Mouse (Mus musculus) hindbrain, postnatal 0 days (tissue): ENCODE data around the gene Oca2. TPM values are rescaled to one million over a fixed set of nuclear protein-coding genes. Genes with fewer than 3 reads are reported as not detected.

Experiments
- ATAC-seq: fragments of 200-750 bp; cut with Nextera tagmentation; 2 replicates; pipeline ENCODE4 v1.8.0; 2017; ENCODE audit warnings: mild to moderate bottlenecking, moderate TSS enrichment, moderate library complexity
- DNase-seq: peaks from one replicate; pipeline ENCODE4 v3.0.0-alpha.2; 2015; ENCODE audit warnings: low spot score
- H3K27ac ChIP-seq: fragments of 300-500 bp; sonication (generic); 2 replicates; pipeline ENCODE4 v1.5.1; 2014; ENCODE audit warnings: mild to moderate bottlenecking
- H3K27me3 ChIP-seq: fragments of 300-500 bp; sonication (generic); 2 replicates; pipeline ENCODE4 v1.6.1; 2014; ENCODE audit warnings: low read length, mixed read lengths; ENCODE audit not compliant: insufficient read depth
- H3K36me3 ChIP-seq: fragments of 300-500 bp; sonication (generic); 2 replicates; pipeline ENCODE4 v1.6.1; 2014; ENCODE audit warnings: low read length, mixed read lengths; ENCODE audit not compliant: insufficient read depth
- H3K4me1 ChIP-seq: fragments of 300-500 bp; sonication (generic); 2 replicates; pipeline ENCODE4 v1.6.1; 2014; ENCODE audit warnings: antibody characterized with exemption, low read length, mixed read lengths; ENCODE audit not compliant: insufficient read depth
- H3K4me2 ChIP-seq: fragments of 300-500 bp; sonication (generic); 2 replicates; pipeline ENCODE4 v1.6.1; 2014; ENCODE audit warnings: low read depth, mild to moderate bottlenecking, low read length, moderate library complexity, mixed read lengths
- H3K4me3 ChIP-seq: fragments of 300-500 bp; sonication (generic); 2 replicates; pipeline ENCODE4 v1.5.1; 2014; ENCODE audit warnings: low read length
- H3K9ac ChIP-seq: fragments of 300-500 bp; sonication (generic); replicated peaks from 2 replicates; pipeline ENCODE4 v1.6.1; 2014; ENCODE audit warnings: mild to moderate bottlenecking, low read length, moderate library complexity, mixed read lengths
- H3K9me3 ChIP-seq: fragments of 300-500 bp; sonication (generic); 2 replicates; pipeline ENCODE4 v1.6.1; 2016; ENCODE audit warnings: low read length, mixed read lengths
- CTCF ChIP-seq: IDR thresholded peaks from 2 replicates; pipeline ENCODE4 v1.5.1; 2016; ENCODE audit warnings: antibody characterized with exemption, control low read depth, low read depth
- WGBS: fragments of 180-500 bp; shearing (Covaris S2); extraction: QIAGEN DNeasy Blood & Tissue Kit; methylation state at CpG from one replicate; pipeline ENCODE4 v1.1.7; 2014; 5-methylcytosine and 5-hydroxymethylcytosine counted together
- polyA plus RNA-seq: library from polyadenylated mRNA; unstranded; fragments of >200 nt; fragmentation: Nextera tagmentation; extraction: Ambion mirVana; gene quantifications from 2 replicates; pipeline ENCODE4 v1.2.1, GENCODE M21; 2015
- total RNA-seq: library from RNA; depleted of rRNA; stranded (reverse); fragments of >200 nt; gene quantifications from 2 replicates; pipeline ENCODE4 v1.2.3, GENCODE M21; 2014

Gene Oca2
- total and polyA plus RNA-seq, 2 experiments from 2014 or later = 1.2 to 1.8 TPM

DNA sequence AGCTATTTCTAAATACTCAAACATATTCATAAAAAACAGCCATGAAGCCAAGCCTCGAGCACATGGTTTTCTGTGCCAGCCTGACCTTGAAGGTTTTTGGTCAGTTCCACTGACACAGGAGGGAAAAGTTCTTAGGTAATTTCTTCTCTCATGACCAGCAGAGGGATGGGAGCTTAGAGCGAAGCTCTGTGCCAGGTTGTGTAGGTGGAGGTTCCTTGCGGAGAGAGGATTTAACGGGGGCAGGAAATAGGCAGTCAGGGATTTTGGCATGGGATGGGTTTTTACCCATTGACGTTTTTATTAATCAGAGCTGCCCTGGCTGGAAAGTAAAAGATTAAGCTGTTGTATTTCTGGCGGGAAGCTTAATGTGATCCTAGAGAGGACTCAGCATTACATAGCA is 18.7 kb upstream of the Oca2 start:
- H3K9me3 ChIP-seq = no peaks in the 10 kb centered on the region
- H3K9ac ChIP-seq = no peak overlapping the region
- ATAC-seq (no peak), DNase-seq (no peak)
- H3K27me3 ChIP-seq = no peaks in the 10 kb centered on the region
- TF ChIP-seq CTCF = no peak
- H3K4me2 ChIP-seq = no peak overlapping the region
- no peaks in the 10 kb centered on the region for H3K4me1 ChIP-seq
- no peak overlapping the region for H3K27ac ChIP-seq
- no peak overlapping the region for H3K4me3 ChIP-seq
- WGBS = 84% methylated on average over 6 of the region's 6 CpGs
- H3K36me3 ChIP-seq = peaks cover 84% of the 10 kb centered on the region

DNA sequence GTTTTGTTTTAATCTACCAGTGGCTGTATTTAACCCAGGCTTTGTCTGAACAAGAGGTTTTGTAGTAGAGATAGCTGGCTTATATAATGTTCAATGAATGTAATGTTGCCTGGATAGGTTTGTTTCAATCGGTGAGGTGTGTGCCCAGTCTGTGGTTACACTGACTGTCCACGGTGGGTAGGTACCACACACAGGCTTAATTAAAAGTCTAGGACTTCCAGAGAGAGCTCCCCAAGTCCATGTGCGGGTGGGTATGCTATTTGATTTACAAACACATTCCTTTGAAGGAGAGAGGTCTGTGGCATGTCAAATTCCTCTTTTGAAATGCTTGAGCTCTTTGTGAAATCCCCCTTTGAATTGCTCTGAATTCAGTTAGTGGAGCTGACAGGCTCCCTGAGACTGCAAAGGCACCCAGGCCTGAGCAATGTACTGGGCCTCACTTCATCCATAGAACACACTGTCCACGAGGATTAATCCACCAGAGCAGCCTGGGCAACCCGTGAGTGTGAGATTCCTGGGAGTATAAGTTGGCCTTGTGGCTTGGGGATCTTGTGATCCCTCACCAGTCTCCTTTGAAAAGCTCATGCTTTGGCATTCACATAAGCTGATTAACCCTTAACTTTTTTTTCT is 3.7 kb upstream of the Oca2 start:
- DNase-seq = no peak
- WGBS = 28% methylated on average over 5 of the region's 5 CpGs
- no peak overlapping the region for H3K9ac ChIP-seq

DNA sequence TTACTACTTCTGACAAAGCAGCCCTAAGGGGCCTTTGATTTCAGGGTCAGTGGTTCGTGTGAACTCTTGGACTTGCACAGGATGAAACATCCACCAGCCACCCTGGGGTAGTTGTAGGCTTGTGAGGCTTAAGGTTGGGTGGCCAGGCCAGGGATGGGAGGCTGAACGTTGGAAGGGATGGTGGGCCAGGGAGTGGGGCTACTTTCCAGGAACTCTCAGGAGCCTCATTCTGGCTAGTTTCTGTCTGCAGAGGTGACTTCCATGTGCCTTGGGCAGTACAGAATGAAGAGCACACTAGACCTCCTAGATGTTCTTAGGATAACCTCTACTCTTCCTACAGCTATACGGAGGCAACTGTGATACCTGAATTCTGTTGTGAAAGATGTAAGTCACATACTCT is 2.9 kb upstream of the Oca2 start:
- H3K4me2 ChIP-seq = no peak overlapping the region
- H3K9ac ChIP-seq = no peak overlapping the region
- H3K9me3 ChIP-seq = no peaks in the 10 kb centered on the region
- ATAC-seq (no peak), DNase-seq (no peak)
- TF ChIP-seq CTCF = no peak
- no peak overlapping the region for H3K27ac ChIP-seq
- H3K36me3 ChIP-seq = 0 out of 2 replicates have a peak, but pooled peaks cover 3% of the 10 kb centered on the region
- H3K4me3 ChIP-seq = no peak overlapping the region
- no peaks in the 10 kb centered on the region for H3K4me1 ChIP-seq
- no peaks in the 10 kb centered on the region for H3K27me3 ChIP-seq
- WGBS = 72% methylated on average over 3 of the region's 3 CpGs

More for the DNA sequence above, 3.7 kb upstream of the Oca2 start:
- H3K9me3 ChIP-seq = no peaks in the 10 kb centered on the region
- no peak for TF ChIP-seq CTCF
- no peak overlapping the region for H3K4me2 ChIP-seq
- H3K36me3 ChIP-seq = 0 out of 2 replicates have a peak, but pooled peaks cover 4% of the 10 kb centered on the region
- H3K4me3 ChIP-seq = no peak overlapping the region
- no peaks in the 10 kb centered on the region for H3K4me1 ChIP-seq
- H3K27ac ChIP-seq = no peak overlapping the region
- no peak; the same call in 1 of the 2 replicates for ATAC-seq
- no peaks in the 10 kb centered on the region for H3K27me3 ChIP-seq

- Histone ChIP-seq H3K9me3 (no peaks in the 10 kb centered on the region), H3K9ac (no peak overlapping the region), H3K27me3 (no peaks in the 10 kb centered on the region), H3K4me1 (no peaks in the 10 kb centered on the region), H3K27ac (no peak overlapping the region), H3K36me3 (no peaks in the 10 kb centered on the region), H3K4me2 (no peak overlapping the region), H3K4me3 (no peak overlapping the region)
- DNase-seq (no peak), ATAC-seq (no peak)
- TF ChIP-seq CTCF = no peak
- WGBS = 80% methylated on average over 10 of the region's 10 CpGs
These were observed 15.0 kb downstream of the Oca2 start for GRCm38 (mm10) chr7:56254568-56254967.

- WGBS = 73% methylated on average over 3 of the region's 3 CpGs
- H3K27me3 ChIP-seq = no peaks in the 10 kb centered on the region
- ATAC-seq (no peak), DNase-seq (no peak)
- no peak overlapping the region for H3K9ac ChIP-seq
- H3K4me3 ChIP-seq = no peak overlapping the region
- no peak for TF ChIP-seq CTCF
- H3K27ac ChIP-seq = no peak overlapping the region
- no peaks in the 10 kb centered on the region for H3K4me1 ChIP-seq
- H3K4me2 ChIP-seq = no peak overlapping the region
- no peaks in the 10 kb centered on the region for H3K9me3 ChIP-seq
- no peaks in the 10 kb centered on the region for H3K36me3 ChIP-seq
These were observed 18.4 kb downstream of the Oca2 start for GRCm38 (mm10) chr7:56257875-56258441.

GRCm38 (mm10) chr7:56277506-56277905 is 37.9 kb downstream of the Oca2 start:
- H3K36me3 ChIP-seq = no peaks in the 10 kb centered on the region
- WGBS = 89% methylated on average over 2 of the region's 2 CpGs
- no peak overlapping the region for H3K4me3 ChIP-seq
- H3K4me1 ChIP-seq = no peaks in the 10 kb centered on the region
- no peaks in the 10 kb centered on the region for H3K27me3 ChIP-seq
- no peak for TF ChIP-seq CTCF
- ATAC-seq = no peak
- H3K9me3 ChIP-seq = no peaks in the 10 kb centered on the region
- H3K9ac ChIP-seq = no peak overlapping the region
- DNase-seq = no peak
- no peak overlapping the region for H3K27ac ChIP-seq
- H3K4me2 ChIP-seq = no peak overlapping the region

DNA sequence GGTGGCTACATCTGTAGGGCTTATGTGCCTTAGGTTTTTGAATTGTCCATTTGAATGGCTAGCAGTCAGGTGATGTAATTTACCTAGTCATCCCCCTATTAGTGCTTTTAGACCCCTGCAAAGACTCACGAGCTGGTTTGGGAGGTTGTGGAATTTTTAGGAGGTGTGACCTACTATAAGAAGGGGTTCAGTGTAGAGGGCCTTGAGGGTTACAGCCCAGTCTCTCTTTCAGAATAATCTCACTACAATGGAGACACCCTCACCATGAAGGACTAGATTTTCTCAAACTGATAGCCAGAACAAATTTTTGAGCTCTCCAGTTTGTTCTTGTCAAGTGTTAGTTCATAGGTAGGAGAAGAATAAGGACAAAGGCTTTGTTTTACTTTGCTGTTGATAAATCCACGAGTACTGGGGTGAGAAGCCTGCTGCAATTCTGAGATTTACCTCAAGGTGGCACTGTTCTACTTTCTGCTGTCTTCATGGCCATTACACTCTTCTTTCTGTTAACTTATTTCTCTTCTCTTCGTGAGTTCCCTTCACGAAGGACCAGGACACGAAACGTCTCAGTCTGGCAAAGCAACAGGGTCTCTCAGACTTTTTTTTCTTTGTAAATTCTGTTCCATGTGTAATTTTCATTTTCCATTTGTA is 52.0 kb downstream of the Oca2 start:
- Histone ChIP-seq H3K4me2 (no peak overlapping the region), H3K4me1 (no peaks in the 10 kb centered on the region), H3K9me3 (no peaks in the 10 kb centered on the region), H3K9ac (no peak overlapping the region), H3K36me3 (no peaks in the 10 kb centered on the region), H3K4me3 (no peak overlapping the region), H3K27ac (no peak overlapping the region), H3K27me3 (no peaks in the 10 kb centered on the region)
- TF ChIP-seq CTCF = peak; percentile 93
- DNase-seq (peak; percentile 91), ATAC-seq (peak; percentile 78; the same call in 1 of the 2 replicates)
- WGBS = 18% methylated on average over 6 of the region's 6 CpGs
